Mouse (Mus musculus) gastrocnemius, adult 2 months (tissue): ENCODE measurements around the gene 9230102O04Rik. TPM values are rescaled to one million over a fixed set of nuclear protein-coding genes. Genes with fewer than 3 reads are reported as not detected.
A peak's percentile ranks its signal among the peaks of the same experiment; 100 is the strongest.

Source experiments
- DNase-seq: peaks from one replicate; pipeline ENCODE4 v3.0.0; 2022
- H3K27ac ChIP-seq: fragments of 200-600 bp; 2 replicates; pipeline ENCODE4 v1.8.1; 2022; ENCODE audit warnings: mild to moderate bottlenecking
- H3K4me3 ChIP-seq: fragments of 200-600 bp; 2 replicates; pipeline ENCODE4 v1.8.1; 2022; ENCODE audit warnings: mild to moderate bottlenecking, moderate library complexity
- CTCF ChIP-seq: fragments of 200-600 bp; IDR thresholded peaks from 2 replicates; pipeline ENCODE4 v1.8.1; 2022; ENCODE audit warnings: antibody characterized with exemption, mild to moderate bottlenecking, moderate library complexity
- intact Hi-C: fragments of 180-260 bp; cut with DNase I; formaldehyde crosslinking; loops from one replicate; pipeline ENCODE4 v1.15.1; 2025
- long read RNA-seq, 2 experiments: library from polyadenylated mRNA; stranded (forward); transcript quantifications; one replicate each; pipeline ENCODE4 v2.0.0; 2021
- total RNA-seq, 2 experiments: library from RNA; stranded (reverse); gene quantifications; 2 replicates each; pipeline ENCODE4 v1.2.3; 2021

The 9230102O04Rik gene
- total RNA-seq: not detected
- long read RNA-seq, experiment 1: 0 reads
- long read RNA-seq, experiment 2: 0 reads

- intact Hi-C loops: loop anchor here (10.0 kb wide), 1 partner anchor 126 kb away; no protein-coding TSS in a partner anchor
- peak; percentile 42; the same call in 1 of the 2 replicates for TF ChIP-seq CTCF
- Histone ChIP-seq H3K27ac (no peak within 1 kb of the TSS), H3K4me3 (peak within 1 kb of the TSS; percentile 36)
- DNase-seq: peak; percentile 40
Observed at GRCm38 (mm10) chr2:9888913-9889650, at the start of gene 9230102O04Rik. 9230102O04Rik (minus strand) TSS chr2:9889540.

GRCm38 (mm10) chr2:9935965-9936364 is 46.6 kb upstream of the 9230102O04Rik start:
- Histone ChIP-seq H3K27ac (no peak overlapping the region), H3K4me3 (no peak overlapping the region)
- TF ChIP-seq CTCF: no peak
- no peak for DNase-seq
- intact Hi-C loops: no loop called here

GRCm38 (mm10) chr2:9926905-9927283 is 37.6 kb upstream of the 9230102O04Rik start:
- DNase-seq: no peak
- TF ChIP-seq CTCF: no peak
- intact Hi-C loops: no loop called here
- Histone ChIP-seq H3K4me3 (no peak overlapping the region), H3K27ac (no peak overlapping the region)

GRCm38 (mm10) chr2:9926194-9926904 is 37.0 kb upstream of the 9230102O04Rik start:
- no peak for TF ChIP-seq CTCF
- intact Hi-C loops: no loop called here
- Histone ChIP-seq H3K27ac (no peak overlapping the region), H3K4me3 (no peak overlapping the region)
- no peak for DNase-seq

GRCm38 (mm10) chr2:9918691-9919471 is 29.5 kb upstream of the 9230102O04Rik start:
- Histone ChIP-seq H3K27ac (no peak overlapping the region), H3K4me3 (no peak overlapping the region)
- TF ChIP-seq CTCF: no peak
- no peak for DNase-seq
- intact Hi-C loops: no loop called here

GRCm38 (mm10) chr2:9917602-9918001 is 28.3 kb upstream of the 9230102O04Rik start:
- no peak overlapping the region for H3K27ac ChIP-seq
- intact Hi-C loops: no loop called here
- no peak for TF ChIP-seq CTCF

GRCm38 (mm10) chr2:9905995-9906394 is 16.7 kb upstream of the 9230102O04Rik start:
- intact Hi-C loops: no loop called here
- TF ChIP-seq CTCF: no peak
- H3K4me3 ChIP-seq: peak overlapping the region; percentile 31

More at GRCm38 (mm10) chr2:9917602-9918001, 28.3 kb upstream of the 9230102O04Rik start:
- H3K4me3 ChIP-seq: no peak overlapping the region
- DNase-seq: no peak

GRCm38 (mm10) chr2:9903854-9904560 is 14.7 kb upstream of the 9230102O04Rik start:
- intact Hi-C loops: no loop called here
- DNase-seq: no peak
- TF ChIP-seq CTCF: no peak
- Histone ChIP-seq H3K4me3 (no peak overlapping the region), H3K27ac (no peak overlapping the region)

More at GRCm38 (mm10) chr2:9905995-9906394, 16.7 kb upstream of the 9230102O04Rik start:
- DNase-seq: no peak
- no peak overlapping the region for H3K27ac ChIP-seq

- H3K27ac ChIP-seq: no peak overlapping the region
- no peak for TF ChIP-seq CTCF
- no peak for DNase-seq
- intact Hi-C loops: no loop called here
- no peak overlapping the region for H3K4me3 ChIP-seq
Observed at GRCm38 (mm10) chr2:9897846-9898245, 8.5 kb upstream of the 9230102O04Rik start.

- no peak for TF ChIP-seq CTCF
- intact Hi-C loops: no loop called here
- no peak for DNase-seq
- Histone ChIP-seq H3K4me3 (no peak overlapping the region), H3K27ac (no peak overlapping the region)
Observed at GRCm38 (mm10) chr2:9896097-9896770, 6.9 kb upstream of the 9230102O04Rik start.

- H3K4me3 ChIP-seq: no peak overlapping the region
- intact Hi-C loops: no loop called here
- no peak for DNase-seq
- no peak for TF ChIP-seq CTCF
- H3K27ac ChIP-seq: no peak overlapping the region
Observed at GRCm38 (mm10) chr2:9894836-9895593, 5.7 kb upstream of the 9230102O04Rik start.
